Mouse (Mus musculus): ENCODE measurements around the gene Otx1. TPM values are rescaled to one million over a fixed set of nuclear protein-coding genes. Genes with fewer than 3 reads are reported as not detected.

Gene Otx1
- total RNA-seq (2021) = not detected
- long read RNA-seq, experiment 1 = 0 reads
- long read RNA-seq, experiment 2 = 0 reads

- intact Hi-C loops (cut with DNase I; ENCODE audit: low total_unique reads) = no loop called here
- no peak for DNase-seq
These were observed at the start of gene Otx1 for GRCm38 (mm10) chr11:22002783-22003340. Otx1 (minus strand) TSS chr11:22002897.

GRCm38 (mm10) chr11:22050864-22051263, 48.2 kb upstream of the Otx1 start:
- intact Hi-C loops (cut with DNase I; ENCODE audit: low total_unique reads) = no loop called here
- no peak for DNase-seq

- no peak for DNase-seq
- intact Hi-C loops (cut with DNase I; ENCODE audit: low total_unique reads) = no loop called here
These were observed 37.2 kb upstream of the Otx1 start for GRCm38 (mm10) chr11:22039854-22040426.

- DNase-seq = no peak
- intact Hi-C loops (cut with DNase I; ENCODE audit: low total_unique reads) = no loop called here
These were observed 31.9 kb upstream of the Otx1 start for GRCm38 (mm10) chr11:22034564-22035105.

GRCm38 (mm10) chr11:22033582-22033981, 30.9 kb upstream of the Otx1 start:
- intact Hi-C loops (cut with DNase I; ENCODE audit: low total_unique reads) = no loop called here
- no peak for DNase-seq

GRCm38 (mm10) chr11:22020602-22021001, 17.9 kb upstream of the Otx1 start:
- intact Hi-C loops (cut with DNase I; ENCODE audit: low total_unique reads) = no loop called here
- DNase-seq = no peak

GRCm38 (mm10) chr11:22017444-22017843, 14.7 kb upstream of the Otx1 start:
- intact Hi-C loops (cut with DNase I; ENCODE audit: low total_unique reads) = no loop called here
- no peak for DNase-seq

GRCm38 (mm10) chr11:22016341-22016740, 13.6 kb upstream of the Otx1 start:
- DNase-seq = no peak
- intact Hi-C loops (cut with DNase I; ENCODE audit: low total_unique reads) = no loop called here

- no peak for DNase-seq
- intact Hi-C loops (cut with DNase I; ENCODE audit: low total_unique reads) = no loop called here
These were observed 6.1 kb upstream of the Otx1 start for GRCm38 (mm10) chr11:22008817-22009216.

- intact Hi-C loops (cut with DNase I; ENCODE audit: low total_unique reads) = no loop called here
- DNase-seq = no peak
These were observed 5.5 kb upstream of the Otx1 start for GRCm38 (mm10) chr11:22008129-22008596.

GRCm38 (mm10) chr11:22007781-22008110, 5.0 kb upstream of the Otx1 start:
- no peak for DNase-seq
- intact Hi-C loops (cut with DNase I; ENCODE audit: low total_unique reads) = no loop called here

- intact Hi-C loops (cut with DNase I; ENCODE audit: low total_unique reads) = no loop called here
- no peak for DNase-seq
These were observed 4.5 kb upstream of the Otx1 start for GRCm38 (mm10) chr11:22007088-22007780.

- intact Hi-C loops (cut with DNase I; ENCODE audit: low total_unique reads) = no loop called here
These were observed 3.9 kb upstream of the Otx1 start for GRCm38 (mm10) chr11:22006471-22007087.

GRCm38 (mm10) chr11:22005281-22005870, 2.7 kb upstream of the Otx1 start:
- no peak for DNase-seq
- intact Hi-C loops (cut with DNase I; ENCODE audit: low total_unique reads) = no loop called here

More at GRCm38 (mm10) chr11:22006471-22007087, 3.9 kb upstream of the Otx1 start:
- no peak for DNase-seq

GRCm38 (mm10) chr11:22004331-22004841, 1.7 kb upstream of the Otx1 start:
- intact Hi-C loops (cut with DNase I; ENCODE audit: low total_unique reads) = no loop called here
- peak; percentile 12 for DNase-seq

- peak; percentile 7 for DNase-seq
- intact Hi-C loops (cut with DNase I; ENCODE audit: low total_unique reads) = no loop called here
These were observed 764 bp upstream of the Otx1 start for GRCm38 (mm10) chr11:22003341-22003981.

GRCm38 (mm10) chr11:22002062-22002782, 475 bp downstream of the Otx1 start:
- intact Hi-C loops (cut with DNase I; ENCODE audit: low total_unique reads) = no loop called here
- peak; percentile 41 for DNase-seq

GRCm38 (mm10) chr11:22001321-22002061, 1.2 kb downstream of the Otx1 start:
- peak; percentile 39 for DNase-seq
- intact Hi-C loops (cut with DNase I; ENCODE audit: low total_unique reads) = no loop called here
